Mouse (Mus musculus): ENCODE measurements around the gene Olfr616.
"Not testable (repeated sequence)": the region's sequence is repeated elsewhere in the genome, so short reads cannot be mapped to it uniquely, and the experiment has no call there.

Olfr616 gene

DNA sequence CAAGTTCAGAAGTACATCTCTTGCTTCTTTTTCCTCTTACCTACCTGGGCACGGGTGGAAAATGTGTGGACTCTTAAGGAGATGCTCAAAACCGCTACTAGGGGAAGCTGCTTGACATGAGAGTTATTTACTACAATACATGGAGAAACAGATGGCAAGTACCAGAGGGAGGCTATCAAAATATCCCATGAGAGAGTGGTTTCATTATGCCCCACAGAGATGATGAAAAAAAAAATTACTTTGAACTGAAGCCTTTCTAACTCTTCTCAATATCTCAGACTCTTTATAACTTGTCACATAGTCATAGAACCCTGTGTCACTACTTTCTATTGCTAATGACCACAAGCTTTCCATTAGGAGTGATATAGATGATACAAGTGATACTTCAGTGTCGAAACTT is at the start of gene Olfr616:
Gene Olfr616, minus strand, starts transcription at position 101 of the 400 bp plus-strand sequence.
- in situ Hi-C loops (cut with MboI), result no loop called here

- in situ Hi-C loops (cut with MboI), result no loop called here
These were observed 43.5 kb upstream of the Olfr616 start, which contains the start of gene Olfr620 for GRCm38 (mm10) chr7:103612434-103612833. Olfr620 (minus strand) TSS chr7:103612534.

GRCm38 (mm10) chr7:103607425-103607824 is 38.5 kb upstream of the Olfr616 start:
- in situ Hi-C loops (cut with MboI), result no loop called here

DNA sequence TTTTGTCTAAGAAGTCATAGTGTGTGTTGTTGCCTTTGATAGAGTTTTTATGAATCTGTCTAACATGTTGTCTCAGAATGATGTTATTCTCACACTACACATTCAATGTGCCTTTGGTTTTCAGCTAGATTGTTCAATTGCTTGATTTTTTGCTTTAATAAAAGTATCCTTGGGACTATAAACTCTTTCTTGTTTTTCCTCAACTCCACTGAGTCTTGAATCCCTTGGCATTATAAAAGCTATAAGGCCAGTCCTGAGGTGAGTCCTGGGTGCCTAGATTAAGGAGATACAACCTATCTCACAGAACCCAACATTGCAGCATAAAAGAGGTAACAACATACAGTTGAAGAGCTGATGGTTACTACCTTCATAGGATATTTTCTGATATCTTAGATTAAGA is 31.3 kb upstream of the Olfr616 start, which contains the start of gene Olfr619:
Gene Olfr619, plus strand, starts transcription at position 301 of the 400 bp plus-strand sequence.
- in situ Hi-C loops (cut with MboI), result no loop called here

DNA sequence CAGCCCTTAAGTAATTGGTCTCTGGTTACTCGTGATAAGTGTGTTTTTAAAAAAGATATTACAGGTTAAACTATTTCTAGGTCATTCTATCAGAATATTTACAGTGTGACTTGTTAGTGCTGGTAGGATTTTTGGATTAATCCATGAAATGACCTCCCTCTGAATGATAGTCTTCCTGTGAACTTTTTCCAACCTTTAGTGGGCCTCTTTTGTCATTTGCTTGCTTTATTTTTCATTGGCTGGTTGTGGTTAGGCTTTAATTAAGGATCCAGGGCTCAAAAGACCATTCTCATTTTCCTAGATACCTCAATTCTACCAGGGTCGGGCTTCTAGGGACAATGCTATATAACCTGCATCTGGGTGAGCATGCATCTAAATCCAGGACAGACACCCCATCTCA is 20.9 kb upstream of the Olfr616 start, which contains the start of gene Olfr618:
Gene Olfr618, plus strand, starts transcription at position 301 of the 400 bp plus-strand sequence.
- in situ Hi-C loops (cut with MboI), result no loop called here

- in situ Hi-C loops (cut with MboI), result no loop called here
These were observed 3.8 kb upstream of the Olfr616 start, which contains the start of gene Olfr617 for GRCm38 (mm10) chr7:103572761-103573160. Olfr617 (plus strand) TSS chr7:103573061.

- in situ Hi-C loops (cut with MboI), result no loop called here
These were observed 13.2 kb downstream of the Olfr616 start, which contains the start of gene Olfr615 for GRCm38 (mm10) chr7:103555779-103556178. Olfr615 (plus strand) TSS chr7:103556079.

DNA sequence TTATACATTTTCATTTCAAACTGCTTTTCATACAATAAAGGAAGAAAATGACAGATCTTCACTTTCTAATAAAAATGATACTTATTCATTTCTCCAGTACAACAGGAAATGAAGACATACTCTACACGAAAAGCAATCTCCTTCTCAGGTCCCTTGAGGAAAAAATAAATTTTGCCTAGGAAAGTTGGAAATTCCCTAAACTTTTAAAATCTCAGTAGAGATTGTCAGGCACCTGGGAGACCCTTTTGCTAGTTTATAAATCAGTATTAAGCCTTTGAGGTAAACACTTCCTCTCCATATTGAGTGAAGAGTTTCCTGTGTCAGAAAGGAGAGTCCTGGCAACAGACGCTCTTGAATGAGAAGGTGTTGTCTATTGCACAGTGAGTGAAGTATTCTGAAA is 21.2 kb downstream of the Olfr616 start, which contains the start of gene Olfr613:
Gene Olfr613, plus strand, starts transcription at position 301 of the 400 bp plus-strand sequence.
- in situ Hi-C loops (cut with MboI), result no loop called here

GRCm38 (mm10) chr7:103542617-103543016 is 26.3 kb downstream of the Olfr616 start, which contains the start of gene Olfr612:
Olfr612 (minus strand) TSS chr7:103542717.
- in situ Hi-C loops (cut with MboI), result not testable (repeated sequence)

GRCm38 (mm10) chr7:103520746-103521145 is 48.2 kb downstream of the Olfr616 start, which contains the start of gene Olfr611:
Olfr611 (minus strand) TSS chr7:103520846.
- in situ Hi-C loops (cut with MboI), result not testable (repeated sequence)

All from mature B cell (primary cell).